9 mouse cellular contexts compared by ENCODE assay signal in genomic region chr10:105714844-105715243, GRCm38 (mm10).
DNase-seq lines count a peak whose midpoint lies in the region; ATAC-seq and TF ChIP-seq lines count a peak whose summit lies in the region.
"Had no signal": no experiment of that assay in that cellular context is flagged by ENCODE, and none has a peak within 500 bp of the region (broad histone marks: within the 10 kb centered on the region; RNA-seq: fewer than 3 reads in every experiment).

No protein-coding gene starts in this region.

- peak; percentile 11 for DNase-seq in cerebellum, adult 11 months
- no peak for DNase-seq in cerebellum, adult 9-11 months
- DNase-seq in layer of hippocampus, adult 2 months (ENCODE audit: low spot score in 2 of 2) = peak in 1 of 2 experiments; percentile 26
- DNase-seq in layer of hippocampus, postnatal 36 days = no peak
- DNase-seq in brain, adult 2 months (ENCODE audit: low read depth, low spot score) = peak; percentile 77
- peak; percentile 84 for DNase-seq in hindbrain, postnatal 0 days (ENCODE audit: low spot score)
- DNase-seq in retina, postnatal 1 day = peak; percentile 74
- no peak for DNase-seq in gastrocnemius, postnatal 4 days (ENCODE audit: low spot score in 2 of 2)

- 6% methylated on average over 6 of the region's 6 CpGs for WGBS in hindbrain, postnatal 0 days

- TF ChIP-seq CTCF in layer of hippocampus, adult 2 months (conservative IDR thresholded peaks at IDR 0.05) = peak; percentile 99
- peak; percentile 88 for TF ChIP-seq CTCF in hindbrain, postnatal 0 days (IDR thresholded peaks at IDR 0.05; ENCODE audit: low read depth)

- H3K4me1 ChIP-seq in hindbrain, postnatal 0 days (ENCODE audit: insufficient read depth, low read length) = no peaks in the 10 kb centered on the region

- no peaks in the 10 kb centered on the region for H3K27me3 ChIP-seq in hindbrain, postnatal 0 days (ENCODE audit: insufficient read depth, low read length)
- H3K27me3 ChIP-seq: neural tube, embryonic 12.5 days had no signal

- H3K27ac ChIP-seq in layer of hippocampus, adult 2 months = no peak overlapping the region
- no peak overlapping the region for H3K27ac ChIP-seq in hindbrain, postnatal 0 days
- H3K27ac ChIP-seq: neural tube, embryonic 12.5 days had no signal

- no peak overlapping the region for H3K4me3 ChIP-seq in layer of hippocampus, adult 2 months
- no peak overlapping the region for H3K4me3 ChIP-seq in hindbrain, postnatal 0 days (ENCODE audit: low read length)
- H3K4me3 ChIP-seq: neural tube, embryonic 12.5 days had no signal

- H3K4me2 ChIP-seq in hindbrain, postnatal 0 days (ENCODE audit: low read depth, low read length) = no peak overlapping the region
- H3K4me2 ChIP-seq: neural tube, embryonic 12.5 days had no signal

- H3K9me3 ChIP-seq in hindbrain, postnatal 0 days (ENCODE audit: low read length) = no peaks in the 10 kb centered on the region
- H3K9me3 ChIP-seq: neural tube, embryonic 12.5 days had no signal

- no peak for ATAC-seq in hindbrain, postnatal 0 days

- H3K36me3 ChIP-seq in hindbrain, postnatal 0 days (ENCODE audit: insufficient read depth, low read length) = no peaks in the 10 kb centered on the region
- H3K36me3 ChIP-seq: neural tube, embryonic 12.5 days had no signal

- H3K9ac ChIP-seq in hindbrain, postnatal 0 days (replicated peaks; ENCODE audit: low read length) = no peak overlapping the region
- H3K9ac ChIP-seq: neural tube, embryonic 12.5 days had no signal

Comparison
In these comparisons a context has a peak if more than half of its experiments do, and no peak if none do; other contexts are left out.
1. DNase-seq: peak in cerebellum, adult 11 months (single experiment), brain, adult 2 months (single experiment), hindbrain, postnatal 0 days (single experiment) and retina, postnatal 1 day (single experiment); none in cerebellum, adult 9-11 months (single experiment), layer of hippocampus, postnatal 36 days (0 of 2) and gastrocnemius, postnatal 4 days (0 of 2).